Mouse (Mus musculus) stomach, embryonic 14.5 days (tissue): ENCODE data around the gene Fam184b. TPM values are rescaled to one million over a fixed set of nuclear protein-coding genes. Genes with fewer than 3 reads are reported as not detected.

Experiments
- ATAC-seq: fragments of 200-750 bp; cut with Nextera tagmentation; 2 replicates; pipeline ENCODE4 v1.8.0; 2017; ENCODE audit warnings: low read depth, moderate TSS enrichment; ENCODE audit not compliant: insufficient number of reproducible peaks, insufficient read depth, low FRiP score
- H3K27ac ChIP-seq: fragments of 300-500 bp; sonication (generic); 2 replicates; pipeline ENCODE4 v1.5.1; 2014; ENCODE audit warnings: mild to moderate bottlenecking, low read length, moderate library complexity, mixed read lengths
- H3K27me3 ChIP-seq: fragments of 300-500 bp; sonication (generic); 2 replicates; pipeline ENCODE4 v1.6.1; 2014; ENCODE audit warnings: low read length, control low read depth, mixed read lengths; ENCODE audit not compliant: control insufficient read depth, insufficient read depth
- H3K36me3 ChIP-seq: fragments of 300-500 bp; sonication (generic); 2 replicates; pipeline ENCODE4 v1.6.1; 2014; ENCODE audit warnings: mild to moderate bottlenecking, control low read depth, low read length, moderate library complexity, mixed read lengths; ENCODE audit not compliant: control insufficient read depth, insufficient read depth
- H3K4me1 ChIP-seq: fragments of 300-500 bp; sonication (generic); 2 replicates; pipeline ENCODE4 v1.6.1; 2014; ENCODE audit warnings: low read length, control low read depth, mixed read lengths; ENCODE audit not compliant: control insufficient read depth, insufficient read depth
- H3K4me2 ChIP-seq: fragments of 300-500 bp; sonication (generic); replicated peaks from 2 replicates; pipeline ENCODE4 v1.6.1; 2014; ENCODE audit warnings: low read depth, low read length, control low read depth
- H3K4me3 ChIP-seq: fragments of 300-500 bp; sonication (generic); 2 replicates; pipeline ENCODE4 v1.5.1; 2014; ENCODE audit warnings: low read depth, low read length, control low read depth
- H3K9ac ChIP-seq: fragments of 300-500 bp; sonication (generic); replicated peaks from 2 replicates; pipeline ENCODE4 v1.6.1; 2014; ENCODE audit warnings: low read depth, mild to moderate bottlenecking, control low read depth, low read length, moderate library complexity, mixed read lengths
- H3K9me3 ChIP-seq: fragments of 300-500 bp; sonication (generic); 2 replicates; pipeline ENCODE4 v1.6.1; 2016; ENCODE audit warnings: low read depth, low read length, control low read depth; ENCODE audit not compliant: control insufficient read depth
- WGBS: fragments of 180-500 bp; shearing (Covaris S2); extraction: QIAGEN DNeasy Blood & Tissue Kit; methylation state at CpG from one replicate; pipeline ENCODE4 v1.1.7; 2014; 5-methylcytosine and 5-hydroxymethylcytosine counted together
- polyA plus RNA-seq: library from polyadenylated mRNA; unstranded; fragments of >200 nt; fragmentation: Nextera tagmentation; extraction: Ambion mirVana; gene quantifications from 2 replicates; pipeline ENCODE4 v1.2.1, GENCODE M21; 2014

Fam184b gene
- polyA plus RNA-seq, 1 experiment from 2014 or later, result 4.0 TPM

- no peaks in the 10 kb centered on the region for H3K27me3 ChIP-seq
- WGBS, result 4% methylated on average over 8 of the region's 8 CpGs
- H3K4me2 ChIP-seq, result peak overlapping the region; percentile 99
- no peak overlapping the region for H3K9ac ChIP-seq
- ATAC-seq, result peak; percentile 37; the same call in 1 of the 2 replicates
- H3K4me1 ChIP-seq, result no peaks in the 10 kb centered on the region
- no peaks in the 10 kb centered on the region for H3K9me3 ChIP-seq
- H3K4me3 ChIP-seq, result peak overlapping the region; percentile 54
- H3K36me3 ChIP-seq, result no peaks in the 10 kb centered on the region
- no peak overlapping the region for H3K27ac ChIP-seq
Measured at GRCm38 (mm10) chr5:45639715-45640092, 290 bp upstream of the Fam184b start.

GRCm38 (mm10) chr5:45638378-45638777 is 1.0 kb downstream of the Fam184b start:
- H3K4me3 ChIP-seq, result peak overlapping the region; percentile 54; the same call in 1 of the 2 replicates
- WGBS, result 32% methylated on average over 3 of the region's 3 CpGs

GRCm38 (mm10) chr5:45629470-45629869 is 9.9 kb downstream of the Fam184b start:
- Histone ChIP-seq H3K27me3 (no peaks in the 10 kb centered on the region), H3K36me3 (no peaks in the 10 kb centered on the region), H3K9ac (no peak overlapping the region), H3K27ac (no peak overlapping the region), H3K4me2 (no peak overlapping the region), H3K9me3 (peaks cover 6% of the 10 kb centered on the region; the same call in 1 of the 2 replicates), H3K4me3 (no peak overlapping the region), H3K4me1 (no peaks in the 10 kb centered on the region)
- ATAC-seq, result no peak

More at GRCm38 (mm10) chr5:45638378-45638777, 1.0 kb downstream of the Fam184b start:
- Histone ChIP-seq H3K27ac (no peak overlapping the region), H3K4me1 (no peaks in the 10 kb centered on the region), H3K9ac (no peak overlapping the region; the same call in 1 of the 2 replicates), H3K4me2 (no peak overlapping the region; the same call in 1 of the 2 replicates), H3K27me3 (no peaks in the 10 kb centered on the region), H3K36me3 (no peaks in the 10 kb centered on the region), H3K9me3 (no peaks in the 10 kb centered on the region)
- no peak for ATAC-seq

GRCm38 (mm10) chr5:45627771-45628170 is 11.6 kb downstream of the Fam184b start:
- no peak overlapping the region for H3K4me2 ChIP-seq
- peaks cover 6% of the 10 kb centered on the region; the same call in 1 of the 2 replicates for H3K9me3 ChIP-seq
- no peak overlapping the region for H3K4me3 ChIP-seq
- WGBS, result 47% methylated on average over 1 of the region's 1 CpGs
- H3K4me1 ChIP-seq, result no peaks in the 10 kb centered on the region
- no peaks in the 10 kb centered on the region for H3K36me3 ChIP-seq
- H3K9ac ChIP-seq, result no peak overlapping the region
- H3K27me3 ChIP-seq, result no peaks in the 10 kb centered on the region
- ATAC-seq, result peak; percentile 56; the same call in 1 of the 2 replicates
- H3K27ac ChIP-seq, result no peak overlapping the region

- 65% methylated on average over 3 of the region's 3 CpGs for WGBS
- H3K36me3 ChIP-seq, result no peaks in the 10 kb centered on the region
- no peaks in the 10 kb centered on the region for H3K4me1 ChIP-seq
- H3K27ac ChIP-seq, result no peak overlapping the region
- H3K4me3 ChIP-seq, result no peak overlapping the region
- no peak for ATAC-seq
- no peaks in the 10 kb centered on the region for H3K27me3 ChIP-seq
- peaks cover 6% of the 10 kb centered on the region; the same call in 1 of the 2 replicates for H3K9me3 ChIP-seq
- no peak overlapping the region for H3K9ac ChIP-seq
- H3K4me2 ChIP-seq, result no peak overlapping the region
Measured at GRCm38 (mm10) chr5:45621511-45621910, 17.9 kb downstream of the Fam184b start.

GRCm38 (mm10) chr5:45599056-45599455 is 40.4 kb downstream of the Fam184b start:
- no peak for ATAC-seq
- Histone ChIP-seq H3K4me3 (no peak overlapping the region), H3K4me1 (no peaks in the 10 kb centered on the region), H3K27me3 (no peaks in the 10 kb centered on the region), H3K9me3 (no peaks in the 10 kb centered on the region), H3K9ac (no peak overlapping the region), H3K36me3 (no peaks in the 10 kb centered on the region), H3K27ac (no peak overlapping the region), H3K4me2 (no peak overlapping the region)
- WGBS, result 81% methylated on average over 4 of the region's 4 CpGs

- Histone ChIP-seq H3K4me3 (no peak overlapping the region), H3K4me2 (no peak overlapping the region), H3K4me1 (no peaks in the 10 kb centered on the region), H3K9me3 (no peaks in the 10 kb centered on the region), H3K36me3 (no peaks in the 10 kb centered on the region), H3K27ac (no peak overlapping the region), H3K27me3 (no peaks in the 10 kb centered on the region), H3K9ac (no peak overlapping the region)
- ATAC-seq, result no peak
- WGBS, result 77% methylated on average over 3 of the region's 3 CpGs
Measured at GRCm38 (mm10) chr5:45595363-45596039, 43.9 kb downstream of the Fam184b start.

GRCm38 (mm10) chr5:45593276-45593675 is 46.1 kb downstream of the Fam184b start:
- no peaks in the 10 kb centered on the region for H3K27me3 ChIP-seq
- H3K4me2 ChIP-seq, result no peak overlapping the region
- H3K27ac ChIP-seq, result no peak overlapping the region
- no peak for ATAC-seq
- H3K36me3 ChIP-seq, result no peaks in the 10 kb centered on the region
- 83% methylated on average over 6 of the region's 6 CpGs for WGBS
- no peak overlapping the region for H3K9ac ChIP-seq
- H3K4me3 ChIP-seq, result no peak overlapping the region
- H3K4me1 ChIP-seq, result no peaks in the 10 kb centered on the region
- H3K9me3 ChIP-seq, result no peaks in the 10 kb centered on the region

- no peaks in the 10 kb centered on the region for H3K4me1 ChIP-seq
- ATAC-seq, result no peak
- no peaks in the 10 kb centered on the region for H3K27me3 ChIP-seq
- WGBS, result 83% methylated on average over 4 of the region's 4 CpGs
- no peaks in the 10 kb centered on the region for H3K36me3 ChIP-seq
- no peak overlapping the region for H3K4me2 ChIP-seq
- no peaks in the 10 kb centered on the region for H3K9me3 ChIP-seq
- no peak overlapping the region for H3K27ac ChIP-seq
- no peak overlapping the region for H3K9ac ChIP-seq
- H3K4me3 ChIP-seq, result no peak overlapping the region
Measured at GRCm38 (mm10) chr5:45590094-45590493, 49.3 kb downstream of the Fam184b start.
